Mouse (Mus musculus) E14TG2a.4 (cell line): ENCODE measurements around the gene Slc4a8.
"Not testable (repeated sequence)": the region's sequence is repeated elsewhere in the genome, so short reads cannot be mapped to it uniquely, and the experiment has no call there.

Experiments
- H3K27me3 ChIP-seq: 2 replicates; pipeline ENCODE4 v1.6.1; 2014; ENCODE audit warnings: low read length, control low read depth; ENCODE audit not compliant: insufficient read depth
- H3K36me3 ChIP-seq: 2 replicates; pipeline ENCODE4 v1.6.1; 2014; ENCODE audit warnings: low read length, control low read depth; ENCODE audit not compliant: insufficient read depth
- H3K4me1 ChIP-seq: replicated peaks from 2 replicates; pipeline ENCODE4 v1.6.1; 2014; ENCODE audit warnings: low read depth, low read length, control low read depth
- H3K4me3 ChIP-seq: replicated peaks from 2 replicates; pipeline ENCODE4 v1.5.1; 2014; ENCODE audit warnings: mild to moderate bottlenecking, low read length
- H3K9me3 ChIP-seq: 2 replicates; pipeline ENCODE4 v1.6.1; 2014; ENCODE audit warnings: low read length, control low read depth
- CTCF ChIP-seq: conservative IDR thresholded peaks from 2 replicates; pipeline ENCODE4 v1.5.1; 2014; ENCODE audit warnings: low read length
- NANOG ChIP-seq: IDR thresholded peaks from 2 replicates; pipeline ENCODE4 v1.6.1; 2014; ENCODE audit warnings: borderline replicate concordance, low read length, mixed read lengths
- POU5F1 ChIP-seq: IDR thresholded peaks from 2 replicates; pipeline ENCODE4 v1.6.1; 2014; ENCODE audit warnings: low read length, borderline replicate concordance

The Slc4a8 gene

DNA sequence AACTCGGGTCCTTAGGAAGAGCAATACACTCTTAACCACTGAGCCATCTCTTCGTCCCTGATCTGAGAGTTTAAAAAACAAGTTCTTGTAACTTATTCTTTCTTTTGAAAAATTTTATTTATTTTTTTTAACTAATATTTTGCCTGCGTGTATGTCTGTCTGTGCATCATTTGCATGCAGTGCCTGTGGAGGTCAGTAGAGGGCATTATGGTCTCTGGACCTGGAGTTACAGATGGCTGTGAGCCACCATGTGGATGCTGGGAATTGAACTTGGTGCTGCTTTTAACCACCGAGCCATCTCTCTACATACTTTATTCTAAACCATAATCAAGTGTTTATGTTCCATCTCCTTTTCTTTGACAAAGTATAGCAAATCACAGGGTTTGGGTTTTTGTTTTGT lies 11.1 kb downstream of the Slc4a8 start:
- peaks cover 17% of the 10 kb centered on the region for H3K27me3 ChIP-seq
- peaks cover 38% of the 10 kb centered on the region for H3K4me1 ChIP-seq
- no peak overlapping the region for H3K4me3 ChIP-seq
- H3K36me3 ChIP-seq = no peaks in the 10 kb centered on the region
- no peaks in the 10 kb centered on the region for H3K9me3 ChIP-seq
- TF ChIP-seq CTCF (peak; percentile 40), POU5F1 (no peak)

DNA sequence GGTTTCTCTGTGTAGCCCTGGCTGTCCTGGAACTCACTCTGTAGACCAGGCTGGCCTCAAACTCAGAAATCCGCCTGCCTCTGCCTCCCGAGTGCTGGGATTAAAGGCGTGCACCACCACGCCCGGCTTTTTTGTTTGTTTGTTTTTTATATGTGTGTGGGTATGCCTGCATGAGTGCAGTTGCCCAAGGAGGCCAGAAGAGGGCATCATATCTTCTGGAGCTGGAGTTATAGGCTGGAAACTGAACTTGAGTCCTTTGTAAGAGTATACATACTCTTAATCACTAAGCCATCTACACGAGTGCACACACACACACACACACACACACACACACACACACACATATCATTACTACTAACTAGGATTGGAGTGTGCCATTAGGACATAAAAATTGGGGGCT lies 12.3 kb downstream of the Slc4a8 start:
- Histone ChIP-seq H3K27me3 (peaks cover 22% of the 10 kb centered on the region), H3K4me1 (peaks cover 45% of the 10 kb centered on the region)
- not testable (repeated sequence) for H3K4me3 ChIP-seq, H3K36me3 ChIP-seq, H3K9me3 ChIP-seq
- 0 out of 2 replicates have a peak, but pooled peaks have one; percentile 11 for TF ChIP-seq CTCF

DNA sequence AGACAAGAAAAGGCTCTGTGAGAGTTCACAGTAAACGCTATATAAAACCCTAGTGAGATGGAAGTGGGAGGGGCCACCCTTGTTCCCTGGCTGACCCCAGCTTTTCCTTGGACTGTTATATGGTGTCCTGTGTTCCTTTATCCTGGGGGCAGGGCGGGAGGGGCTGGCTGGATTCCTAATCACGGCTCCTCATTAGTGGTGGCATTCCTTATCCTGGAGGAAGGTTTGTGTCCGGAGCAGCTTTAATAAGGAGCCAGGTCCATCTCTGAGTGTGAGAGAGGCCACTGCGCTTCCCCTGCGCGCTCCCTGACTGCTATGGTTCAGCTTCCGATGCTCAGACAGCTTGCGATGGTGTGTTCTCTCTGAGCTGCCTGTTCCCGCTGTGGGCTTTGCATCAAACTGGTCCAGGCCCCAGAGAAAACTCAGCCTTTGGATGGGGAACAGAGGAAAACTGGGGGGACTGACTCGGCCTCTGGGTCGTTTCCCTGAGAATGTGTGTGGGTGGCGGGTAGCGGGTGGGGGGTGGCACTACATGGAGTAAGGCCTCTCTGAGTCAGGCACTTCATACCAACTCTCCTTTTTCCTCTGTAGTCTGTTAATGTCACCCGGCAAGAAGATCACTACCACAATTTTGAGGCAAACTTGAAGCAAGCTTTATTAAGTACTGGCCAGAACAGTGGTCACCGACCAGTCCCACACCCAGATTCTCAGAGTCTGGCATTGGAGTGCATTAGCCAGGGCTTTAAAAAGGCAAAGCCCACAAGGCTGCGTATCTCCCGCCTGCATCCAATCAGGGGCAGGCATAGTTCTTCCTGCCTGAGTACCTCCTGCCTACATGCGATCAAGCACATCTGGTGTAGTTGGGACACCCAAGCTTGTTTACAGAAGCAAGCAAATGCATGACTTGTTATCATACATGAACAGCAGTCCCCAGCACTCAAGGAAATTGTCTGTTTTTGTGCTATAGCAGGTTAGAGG lies 13.9 kb downstream of the Slc4a8 start:
- H3K4me3 ChIP-seq = peak overlapping the region; percentile 57
- no peaks in the 10 kb centered on the region for H3K9me3 ChIP-seq
- H3K27me3 ChIP-seq = peaks cover 32% of the 10 kb centered on the region
- H3K36me3 ChIP-seq = no peaks in the 10 kb centered on the region
- H3K4me1 ChIP-seq = peaks cover 59% of the 10 kb centered on the region
- TF ChIP-seq NANOG (no peak), POU5F1 (no peak), CTCF (no peak)

DNA sequence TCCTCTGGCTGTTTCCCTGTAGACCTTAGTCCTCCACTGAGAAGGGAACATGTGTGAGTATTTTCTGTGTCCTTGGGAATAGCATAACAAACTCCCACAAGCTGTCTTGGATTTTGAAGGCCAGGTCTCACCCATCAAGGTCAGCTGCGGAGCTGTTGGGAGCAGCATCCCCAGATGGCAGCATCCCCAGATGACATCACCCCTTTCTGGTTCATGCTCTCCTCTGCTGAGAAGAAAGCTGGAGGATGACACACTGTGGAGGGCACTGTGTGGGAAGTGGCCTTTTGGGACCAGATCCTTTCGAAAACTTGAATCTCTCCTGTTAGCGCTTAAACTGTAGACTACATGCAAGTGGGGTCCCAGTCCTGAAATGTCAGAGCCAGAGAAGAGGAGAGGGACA lies 14.9 kb downstream of the Slc4a8 start:
- no peaks in the 10 kb centered on the region for H3K9me3 ChIP-seq
- peaks cover 60% of the 10 kb centered on the region for H3K4me1 ChIP-seq
- no peak for TF ChIP-seq POU5F1
- peaks cover 32% of the 10 kb centered on the region for H3K27me3 ChIP-seq
- no peaks in the 10 kb centered on the region for H3K36me3 ChIP-seq
- no peak overlapping the region for H3K4me3 ChIP-seq

DNA sequence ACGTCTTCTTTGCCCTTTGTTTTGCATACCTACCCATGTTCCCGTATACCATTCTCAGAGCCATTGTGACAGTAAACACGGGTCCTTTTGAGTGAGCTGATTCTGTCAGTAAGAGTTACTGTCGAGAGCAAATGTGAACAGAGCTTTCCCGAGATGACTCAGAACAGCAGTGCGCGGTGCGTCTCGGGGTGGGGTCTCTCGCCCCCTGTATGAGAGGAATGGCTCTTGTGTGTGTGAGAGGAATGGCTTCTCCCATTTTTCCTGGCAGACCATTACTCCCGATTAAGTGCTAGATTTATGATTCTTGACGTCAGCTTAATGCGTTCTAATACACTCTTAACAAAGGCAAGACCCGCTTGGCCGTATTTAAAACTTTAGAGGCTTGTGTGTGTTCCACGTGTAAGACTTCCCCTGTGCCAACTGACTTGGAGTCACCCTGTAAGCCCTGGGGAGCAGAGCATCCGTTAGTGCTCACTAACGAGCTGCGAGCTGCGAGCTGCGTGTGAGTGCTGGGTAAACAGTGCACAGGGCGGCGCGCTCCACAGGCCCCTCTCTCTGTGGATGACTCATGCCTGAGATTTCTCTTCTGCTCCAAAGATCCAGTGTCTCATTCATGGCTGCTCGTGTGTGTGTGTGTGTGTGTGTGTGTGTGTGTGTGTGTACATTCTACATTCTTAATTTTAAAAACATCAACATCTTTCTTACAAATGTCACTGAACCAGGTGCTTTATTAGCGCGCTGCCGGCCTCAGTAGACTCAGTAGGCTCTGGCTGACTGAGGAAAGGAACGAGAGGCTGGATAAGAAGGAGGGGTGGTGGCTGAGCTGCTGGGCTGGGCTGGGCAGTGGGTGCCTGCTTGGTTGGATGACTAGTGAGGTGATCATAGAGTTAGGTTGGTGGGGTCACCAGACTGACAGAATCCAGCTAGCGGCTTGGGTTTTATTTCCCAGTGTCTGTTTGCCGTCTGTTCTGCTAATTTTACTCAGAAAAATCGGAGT lies 15.8 kb downstream of the Slc4a8 start:
- Histone ChIP-seq H3K4me1 (peaks cover 60% of the 10 kb centered on the region), H3K4me3 (no peak overlapping the region), H3K27me3 (peaks cover 35% of the 10 kb centered on the region), H3K36me3 (no peaks in the 10 kb centered on the region), H3K9me3 (no peaks in the 10 kb centered on the region)
- no peak for TF ChIP-seq NANOG
- TF ChIP-seq CTCF = no peak
- TF ChIP-seq POU5F1 = no peak

DNA sequence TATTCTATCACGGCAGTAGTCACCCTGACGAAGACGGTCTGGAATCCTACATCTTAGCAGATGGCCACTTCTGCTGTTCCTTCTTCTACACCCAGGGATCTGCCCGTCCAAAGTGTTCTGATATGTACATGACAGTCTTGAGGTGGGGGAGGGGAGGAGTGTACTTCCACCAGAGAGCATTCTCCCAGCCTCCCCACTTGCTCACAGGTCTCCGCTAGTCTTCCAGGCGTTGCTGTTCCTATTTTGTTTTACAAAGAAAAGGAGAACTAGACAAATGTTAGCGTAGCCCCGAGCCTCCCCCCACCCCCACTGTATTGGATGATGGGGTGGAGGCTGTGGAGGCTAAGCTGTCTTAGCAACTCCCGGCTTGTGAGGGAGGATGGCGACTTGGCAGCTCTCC lies 18.3 kb downstream of the Slc4a8 start:
- Histone ChIP-seq H3K36me3 (peaks cover 5% of the 10 kb centered on the region; the same call in 1 of the 2 replicates), H3K9me3 (peaks cover 6% of the 10 kb centered on the region), H3K4me1 (peaks cover 62% of the 10 kb centered on the region), H3K4me3 (peak overlapping the region; percentile 46; the same call in 1 of the 2 replicates), H3K27me3 (peaks cover 39% of the 10 kb centered on the region)
- TF ChIP-seq POU5F1 = no peak
- TF ChIP-seq NANOG = no peak
- no peak for TF ChIP-seq CTCF

DNA sequence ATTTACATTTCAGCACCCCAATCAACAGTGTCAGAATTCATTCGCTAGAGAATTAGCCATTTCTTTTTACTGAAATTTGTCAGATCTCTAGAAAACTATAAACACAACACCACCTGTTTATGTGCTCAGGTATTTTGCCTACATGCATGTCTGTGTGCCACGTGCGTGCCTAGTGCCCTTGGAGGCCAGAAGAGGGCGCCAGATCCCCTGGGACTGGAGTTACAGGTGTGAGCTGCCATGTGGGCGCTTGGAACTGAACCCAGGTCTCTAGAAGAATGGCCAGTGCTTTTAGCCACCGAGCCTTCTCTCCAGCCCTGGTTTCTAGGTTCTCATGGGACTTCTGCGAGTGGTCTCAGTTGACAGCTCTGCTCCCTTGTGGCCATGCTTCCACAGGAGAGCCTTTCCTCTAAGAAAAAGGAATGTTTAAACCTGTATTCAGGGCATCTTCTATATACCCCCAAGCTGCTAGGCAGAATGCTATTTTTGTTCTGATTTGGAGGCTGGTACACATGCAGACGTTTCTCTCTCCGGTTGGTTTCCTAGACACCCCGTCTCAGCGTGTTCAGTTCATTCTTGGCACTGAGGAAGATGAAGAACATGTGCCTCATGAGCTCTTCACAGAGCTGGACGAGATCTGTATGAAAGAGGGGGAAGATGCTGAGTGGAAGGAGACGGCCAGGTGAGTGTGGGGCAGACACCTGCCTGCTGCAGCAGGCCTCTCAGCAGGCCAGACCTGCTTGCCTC lies 21.9 kb downstream of the Slc4a8 start:
- Histone ChIP-seq H3K36me3 (peaks cover 5% of the 10 kb centered on the region; the same call in 1 of the 2 replicates), H3K27me3 (peaks cover 38% of the 10 kb centered on the region), H3K4me1 (peaks cover 42% of the 10 kb centered on the region), H3K4me3 (no peak overlapping the region), H3K9me3 (peaks cover 6% of the 10 kb centered on the region)
- TF ChIP-seq CTCF (peak; percentile 81), POU5F1 (no peak), NANOG (no peak)

DNA sequence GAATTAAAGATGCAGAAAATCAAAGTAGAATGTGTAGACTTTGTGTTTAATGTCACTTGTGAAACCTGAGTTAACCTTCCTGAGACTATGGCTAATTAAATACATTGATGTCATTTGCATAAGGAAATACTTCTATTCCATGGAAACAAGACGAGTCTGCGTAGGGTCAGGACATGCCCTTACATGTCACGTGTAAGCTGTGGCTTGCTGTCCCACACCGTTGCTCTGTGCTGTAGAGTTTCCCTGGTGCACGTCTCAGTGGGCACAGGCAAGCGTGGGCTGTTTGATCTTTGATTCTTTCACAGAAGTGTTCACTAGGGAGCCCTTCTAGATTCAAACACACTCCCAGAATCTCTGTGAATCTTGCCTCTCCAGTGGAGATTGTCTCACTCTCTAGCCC lies 28.7 kb downstream of the Slc4a8 start:
- no peaks in the 10 kb centered on the region for H3K9me3 ChIP-seq
- H3K36me3 ChIP-seq = 0 out of 2 replicates have a peak, but pooled peaks cover 4% of the 10 kb centered on the region
- peaks cover 78% of the 10 kb centered on the region for H3K4me1 ChIP-seq
- H3K4me3 ChIP-seq = no peak overlapping the region
- TF ChIP-seq CTCF (no peak), POU5F1 (no peak), NANOG (no peak)
- H3K27me3 ChIP-seq = peaks cover 23% of the 10 kb centered on the region
